Mouse (Mus musculus): ENCODE measurements around the gene Kcnb1. TPM values are rescaled to one million over a fixed set of nuclear protein-coding genes. Genes with fewer than 3 reads are reported as not detected.

Gene Kcnb1
- polyA plus RNA-seq, 1 experiment from 2014 or later: 0.07 TPM

DNA sequence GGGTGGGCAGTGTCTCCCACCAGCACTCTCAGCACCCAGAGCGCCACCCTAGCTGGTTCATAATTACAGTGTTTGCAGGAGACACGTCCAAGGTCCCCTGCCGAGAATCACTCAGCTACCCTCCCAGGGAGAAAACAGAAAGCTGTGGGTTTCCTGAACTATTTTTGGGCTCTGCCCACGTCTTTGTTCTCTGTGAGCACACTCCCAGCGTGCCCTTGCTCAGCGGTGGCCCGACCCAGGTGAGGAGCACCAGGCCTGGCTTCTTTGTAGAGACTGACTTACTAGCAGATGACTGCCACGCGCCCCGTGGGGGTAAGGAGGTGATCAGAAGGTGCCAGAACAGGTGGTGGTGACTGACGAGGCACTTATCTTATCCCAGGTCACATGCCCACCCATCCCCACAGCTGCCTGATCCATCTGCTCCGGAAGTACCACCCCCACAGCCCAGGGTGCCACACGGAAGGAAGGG lies 50.1 kb downstream of the Kcnb1 start:
- Histone ChIP-seq H3K4me3 (ENCODE audit: inconsistent target) (no peak overlapping the region), H3K27ac (no peak overlapping the region), H3K36me3 (ENCODE audit: inconsistent target) (no peaks in the 10 kb centered on the region), H3K79me2 (ENCODE audit: inconsistent target) (no peaks in the 10 kb centered on the region)
- 15% methylated on average over 13 of the region's 13 CpGs for WGBS (ENCODE audit: missing documents)

DNA sequence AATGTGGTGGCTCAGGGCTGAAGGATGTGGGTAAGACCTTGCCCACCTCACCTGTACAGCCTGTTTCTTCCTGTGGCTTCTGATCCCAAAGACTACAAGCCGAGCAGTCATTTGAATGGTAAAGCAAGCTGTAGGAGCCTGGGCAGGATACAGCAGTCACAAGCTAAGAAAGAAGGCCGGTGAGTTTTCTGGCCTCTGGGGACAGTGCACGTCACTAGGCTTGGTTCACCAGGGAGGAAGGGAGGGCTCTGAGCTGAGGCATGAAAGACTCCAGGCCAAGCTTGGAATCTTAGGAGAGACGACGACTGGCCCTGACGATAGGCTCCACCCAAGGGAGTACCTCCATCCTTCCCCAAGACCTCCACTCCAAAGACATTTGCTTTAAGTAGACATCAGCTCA lies 51.3 kb downstream of the Kcnb1 start:
- Histone ChIP-seq H3K36me3 (ENCODE audit: inconsistent target) (no peaks in the 10 kb centered on the region), H3K27ac (no peak overlapping the region), H3K4me3 (ENCODE audit: inconsistent target) (no peak overlapping the region), H3K79me2 (ENCODE audit: inconsistent target) (no peaks in the 10 kb centered on the region)
- WGBS (ENCODE audit: missing documents): 96% methylated on average over 6 of the region's 6 CpGs

DNA sequence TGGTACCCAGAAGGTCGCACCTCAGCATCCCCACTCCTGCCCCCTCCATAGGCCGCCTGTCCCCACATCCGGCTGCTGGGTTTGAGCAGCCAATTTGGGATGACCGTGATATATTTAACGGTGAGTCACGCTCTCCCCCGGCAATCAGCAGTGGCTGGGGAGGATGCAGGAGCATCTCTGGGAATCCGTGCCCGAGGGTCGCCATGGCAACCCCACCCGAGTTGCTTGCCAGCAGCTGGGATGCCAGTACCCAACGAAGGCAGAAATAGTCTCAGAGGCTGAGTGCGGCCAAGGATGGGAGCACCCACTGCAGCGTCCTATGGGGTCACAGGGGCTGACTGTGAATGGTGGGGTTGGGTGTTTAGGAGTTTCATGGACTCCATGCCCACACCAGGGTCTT lies 53.0 kb downstream of the Kcnb1 start:
- 90% methylated on average over 14 of the region's 14 CpGs for WGBS (ENCODE audit: missing documents)
- Histone ChIP-seq H3K79me2 (ENCODE audit: inconsistent target) (no peaks in the 10 kb centered on the region), H3K36me3 (ENCODE audit: inconsistent target) (no peaks in the 10 kb centered on the region), H3K27ac (no peak overlapping the region), H3K4me3 (ENCODE audit: inconsistent target) (no peak overlapping the region)

DNA sequence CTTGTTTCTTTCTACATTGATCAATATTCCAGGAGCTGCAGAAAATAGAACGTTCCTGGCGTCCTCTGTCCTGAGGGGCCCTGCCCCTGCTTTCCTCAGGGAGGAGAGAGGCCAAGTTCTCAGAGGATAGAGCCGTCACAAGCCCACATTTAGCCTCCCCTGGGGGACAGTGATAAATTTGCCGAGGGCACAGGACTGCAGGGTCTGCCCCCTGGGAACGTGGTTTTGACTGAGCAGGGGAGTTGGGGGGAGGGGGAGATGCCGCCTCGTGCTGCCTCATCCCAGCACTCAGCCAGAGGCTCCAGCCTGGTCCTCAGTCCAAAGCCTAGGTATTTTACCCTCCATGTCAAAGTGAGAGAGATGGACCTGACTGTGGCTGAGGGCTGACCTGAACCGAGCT lies 57.9 kb downstream of the Kcnb1 start:
- no peak overlapping the region for H3K27ac ChIP-seq
- no peak overlapping the region for H3K4me3 ChIP-seq (ENCODE audit: inconsistent target)
- H3K79me2 ChIP-seq (ENCODE audit: inconsistent target): no peaks in the 10 kb centered on the region
- WGBS (ENCODE audit: missing documents): 75% methylated on average over 8 of the region's 8 CpGs
- no peaks in the 10 kb centered on the region for H3K36me3 ChIP-seq (ENCODE audit: inconsistent target)

DNA sequence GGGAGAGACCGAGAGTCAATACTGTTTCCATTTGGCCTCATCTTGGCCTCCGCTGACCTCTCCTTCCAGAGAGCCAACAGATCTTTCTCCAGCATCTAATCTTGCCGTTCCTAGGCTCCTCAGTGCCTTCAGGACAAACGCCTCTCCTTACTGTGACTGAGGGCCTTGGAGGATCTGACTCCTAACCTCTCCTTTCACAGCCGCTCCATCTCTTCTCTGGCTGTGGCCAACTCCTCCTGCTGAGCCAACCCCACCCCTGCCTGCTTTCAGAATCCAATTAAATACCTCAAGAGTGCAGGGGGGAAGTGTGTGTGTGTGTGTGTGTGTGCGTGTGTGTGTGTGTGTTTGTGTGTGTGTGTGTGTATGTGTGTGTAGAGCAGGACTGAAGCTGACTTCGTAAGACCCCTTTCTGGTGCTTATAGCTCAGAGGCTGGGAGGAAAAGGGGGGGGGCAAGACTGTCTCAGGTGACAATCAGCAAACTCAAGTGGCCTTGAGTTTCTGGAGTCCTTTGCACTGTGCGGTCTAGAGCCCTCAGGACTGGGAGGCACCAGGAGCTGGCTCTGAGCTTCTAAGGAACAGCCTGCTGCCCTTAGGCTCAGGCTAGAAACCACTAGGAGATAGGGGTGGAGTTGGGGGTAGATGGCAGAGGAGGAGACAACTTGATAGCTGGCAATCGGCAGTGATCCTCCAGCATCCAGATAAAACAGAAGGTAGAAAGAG lies 59.7 kb downstream of the Kcnb1 start:
- no peaks in the 10 kb centered on the region for H3K36me3 ChIP-seq (ENCODE audit: inconsistent target)
- no peaks in the 10 kb centered on the region for H3K79me2 ChIP-seq (ENCODE audit: inconsistent target)
- no peak overlapping the region for H3K4me3 ChIP-seq (ENCODE audit: inconsistent target)
- no peak overlapping the region for H3K27ac ChIP-seq
- WGBS (ENCODE audit: missing documents): 66% methylated on average over 9 of the region's 9 CpGs

DNA sequence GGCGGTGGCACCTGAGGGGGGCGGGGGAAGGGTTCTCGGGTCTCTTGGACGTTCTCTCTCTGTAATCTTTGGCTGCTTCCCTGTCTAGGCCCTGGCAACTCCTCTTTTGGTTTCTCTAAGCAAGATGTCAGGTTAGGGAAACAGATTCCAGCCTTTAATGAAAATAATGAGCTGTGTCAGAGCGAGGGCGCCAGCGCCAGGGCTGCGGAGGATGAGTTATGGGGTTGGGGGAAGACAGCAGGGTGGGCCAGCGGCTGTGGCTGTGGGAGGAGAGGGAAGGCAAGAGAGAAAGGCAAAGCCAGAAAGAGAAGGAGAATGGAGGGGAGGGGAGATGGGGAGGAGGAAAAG lies 60.4 kb downstream of the Kcnb1 start:
- no peaks in the 10 kb centered on the region for H3K79me2 ChIP-seq (ENCODE audit: inconsistent target)
- no peaks in the 10 kb centered on the region for H3K36me3 ChIP-seq (ENCODE audit: inconsistent target)
- WGBS (ENCODE audit: missing documents): 18% methylated on average over 9 of the region's 9 CpGs
- peak overlapping the region; percentile 8; the same call in 1 of the 2 replicates for H3K4me3 ChIP-seq (ENCODE audit: inconsistent target)
- H3K27ac ChIP-seq: no peak overlapping the region

DNA sequence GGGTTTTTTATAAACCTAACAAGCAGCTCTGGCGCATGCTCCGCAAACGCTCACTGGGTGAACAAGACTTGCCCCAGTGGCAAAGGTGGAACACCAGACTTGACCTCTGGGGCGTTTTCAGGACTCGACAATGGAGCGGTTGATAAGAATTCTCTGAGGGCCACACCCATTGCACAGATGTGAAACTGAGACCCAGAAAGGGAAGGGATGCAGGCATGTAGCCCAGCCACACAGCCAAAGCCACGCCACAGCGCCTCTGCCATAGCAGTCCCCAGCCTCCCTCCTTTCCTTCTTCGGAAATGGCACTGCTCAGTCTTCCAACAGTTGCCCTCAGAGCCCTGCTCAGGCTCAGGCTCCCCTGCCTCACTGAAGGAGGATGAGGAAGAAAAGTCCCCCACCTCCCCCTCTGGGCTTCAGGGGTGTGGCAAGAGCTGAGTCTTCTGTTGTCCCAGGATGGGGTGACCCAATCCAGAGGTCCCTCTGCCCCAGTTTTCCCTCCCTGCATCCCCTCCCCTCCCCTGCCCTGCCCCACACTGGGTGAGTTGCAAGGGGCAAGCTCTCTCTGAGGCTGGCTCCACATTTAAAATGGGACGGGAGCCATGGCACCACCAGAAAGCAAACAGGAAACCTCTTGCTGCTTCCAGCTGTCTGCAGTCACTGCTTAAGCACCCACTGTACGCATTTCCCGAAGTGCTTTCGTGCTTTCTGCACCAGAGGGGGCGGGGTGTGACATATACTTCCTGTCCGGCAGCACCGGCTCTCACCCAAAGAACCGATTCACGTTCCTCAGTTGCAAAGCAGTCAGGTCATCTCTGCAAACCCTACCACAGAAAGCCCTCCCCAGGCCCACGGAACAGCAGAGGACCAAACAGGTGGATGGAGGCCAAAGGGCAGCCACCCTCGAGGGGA lies 61.0 kb downstream of the Kcnb1 start:
- H3K36me3 ChIP-seq (ENCODE audit: inconsistent target): no peaks in the 10 kb centered on the region
- H3K79me2 ChIP-seq (ENCODE audit: inconsistent target): no peaks in the 10 kb centered on the region
- no peak overlapping the region for H3K27ac ChIP-seq
- whole genome bisulfite sequencing (ENCODE audit: missing documents): 26% methylated on average over 20 of the region's 20 CpGs
- peak overlapping the region; percentile 8; the same call in 1 of the 2 replicates for H3K4me3 ChIP-seq (ENCODE audit: inconsistent target)

DNA sequence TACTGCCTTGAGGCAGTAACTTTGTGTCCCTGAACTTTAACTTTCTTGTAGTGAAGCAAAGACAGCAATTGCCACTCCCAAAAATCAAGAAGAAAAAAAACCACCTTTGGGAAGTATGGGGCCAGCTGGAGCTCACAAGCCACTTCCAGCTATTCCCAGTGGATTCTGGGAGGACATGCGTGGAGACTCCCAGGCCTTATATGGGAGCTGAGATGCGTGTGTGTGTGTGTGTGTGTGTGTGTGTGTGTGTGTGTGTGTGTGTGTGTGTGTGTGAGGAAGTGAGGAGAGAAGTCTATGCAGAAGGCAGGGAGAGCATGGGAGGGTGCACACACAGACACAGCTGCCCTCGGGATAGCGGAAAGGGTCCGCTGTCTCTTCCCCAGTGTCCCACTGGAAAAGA lies 62.6 kb downstream of the Kcnb1 start:
- no peak overlapping the region for H3K27ac ChIP-seq
- no peaks in the 10 kb centered on the region for H3K36me3 ChIP-seq (ENCODE audit: inconsistent target)
- no peak overlapping the region for H3K4me3 ChIP-seq (ENCODE audit: inconsistent target)
- WGBS (ENCODE audit: missing documents): 78% methylated on average over 5 of the region's 5 CpGs
- no peaks in the 10 kb centered on the region for H3K79me2 ChIP-seq (ENCODE audit: inconsistent target)

DNA sequence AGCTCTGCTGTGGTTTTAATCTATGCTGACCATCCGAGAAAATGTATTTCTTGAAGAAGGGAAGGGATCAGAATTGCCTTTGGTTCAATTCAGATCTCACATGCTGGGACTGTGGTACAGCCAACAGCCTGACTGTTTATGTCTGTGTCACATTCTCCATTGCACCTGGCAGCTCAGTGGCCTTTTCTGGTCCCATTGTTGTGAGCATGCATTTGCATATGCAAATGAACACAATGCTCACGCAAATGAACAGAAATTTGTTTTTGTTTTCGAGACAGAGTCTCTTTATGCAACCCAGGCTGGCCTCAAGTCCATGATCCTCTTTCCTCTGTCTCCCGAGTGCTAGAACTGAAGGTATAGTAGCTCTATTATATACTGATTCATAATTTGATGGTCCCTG lies 64.2 kb downstream of the Kcnb1 start:
- Histone ChIP-seq H3K27ac (no peak overlapping the region), H3K36me3 (ENCODE audit: inconsistent target) (no peaks in the 10 kb centered on the region), H3K4me3 (ENCODE audit: inconsistent target) (no peak overlapping the region), H3K79me2 (ENCODE audit: inconsistent target) (no peaks in the 10 kb centered on the region)
- 83% methylated on average over 4 of the region's 4 CpGs for WGBS (ENCODE audit: missing documents)

DNA sequence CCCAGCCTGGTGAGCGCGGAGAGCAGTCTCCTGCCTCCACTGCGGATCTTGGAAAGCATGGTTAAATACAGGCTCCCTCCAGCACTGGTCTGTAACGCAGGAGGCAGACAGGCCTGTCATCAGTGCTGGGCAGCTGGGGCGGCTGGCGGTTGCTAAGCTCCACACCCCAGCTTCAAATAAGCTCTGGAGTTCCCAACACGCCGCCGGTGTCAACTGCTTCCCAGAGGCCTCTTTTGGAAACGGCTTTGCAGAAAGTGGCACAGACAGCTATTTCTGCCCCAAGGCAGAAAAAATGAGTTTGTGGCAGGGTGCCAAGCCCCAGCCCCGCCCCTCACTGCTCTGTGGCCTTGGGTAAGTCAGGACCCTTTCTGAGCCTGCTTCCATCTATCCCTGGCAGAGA lies 66.0 kb downstream of the Kcnb1 start:
- 82% methylated on average over 11 of the region's 11 CpGs for WGBS (ENCODE audit: missing documents)
- Histone ChIP-seq H3K4me3 (ENCODE audit: inconsistent target) (no peak overlapping the region), H3K79me2 (ENCODE audit: inconsistent target) (no peaks in the 10 kb centered on the region), H3K27ac (no peak overlapping the region), H3K36me3 (ENCODE audit: inconsistent target) (no peaks in the 10 kb centered on the region)

DNA sequence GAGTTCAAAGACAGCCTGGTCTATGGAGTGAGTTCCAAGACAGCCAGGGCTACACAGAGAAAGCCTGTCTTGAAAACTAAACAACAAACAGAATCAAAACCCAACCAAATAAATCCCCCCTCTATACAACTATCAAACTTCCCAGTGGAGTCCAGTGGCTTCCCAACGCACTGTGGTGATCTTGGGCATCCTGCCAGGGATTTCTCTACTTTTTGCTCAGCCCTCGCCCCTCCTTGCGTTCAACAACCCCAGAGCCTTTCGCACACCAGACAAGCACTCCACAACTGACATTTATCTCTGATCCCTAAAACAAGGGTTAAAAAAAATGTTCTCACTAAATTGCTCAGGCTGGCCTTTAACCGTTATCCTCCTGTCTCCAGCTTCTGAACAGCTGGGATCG lies 67.2 kb downstream of the Kcnb1 start:
- 95% methylated on average over 6 of the region's 6 CpGs for WGBS (ENCODE audit: missing documents)

DNA sequence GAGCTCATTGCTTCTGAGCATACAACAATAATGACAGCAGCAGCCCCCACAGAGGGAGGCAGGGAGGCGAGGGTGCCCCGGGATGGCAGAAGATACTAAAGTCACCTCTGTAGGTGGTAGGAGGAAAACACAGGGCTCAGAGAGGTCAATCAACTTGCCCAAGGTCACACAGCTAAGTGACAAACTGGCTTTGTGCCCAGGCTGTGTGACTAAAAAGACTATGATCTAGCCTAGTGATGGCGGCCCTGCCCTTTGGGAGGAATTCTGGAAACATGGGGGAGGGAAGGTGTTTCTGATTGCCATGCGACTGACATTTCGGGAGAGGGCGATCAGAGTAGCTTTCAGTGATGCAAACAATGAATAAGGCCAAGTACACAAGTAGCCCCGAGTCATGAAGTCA lies 68.0 kb downstream of the Kcnb1 start:
- 90% methylated on average over 7 of the region's 7 CpGs for WGBS (ENCODE audit: missing documents)

More for the DNA sequence above, 67.2 kb downstream of the Kcnb1 start:
- H3K27ac ChIP-seq: no peak overlapping the region
- H3K79me2 ChIP-seq (ENCODE audit: inconsistent target): no peaks in the 10 kb centered on the region
- H3K4me3 ChIP-seq (ENCODE audit: inconsistent target): no peak overlapping the region
- no peaks in the 10 kb centered on the region for H3K36me3 ChIP-seq (ENCODE audit: inconsistent target)

DNA sequence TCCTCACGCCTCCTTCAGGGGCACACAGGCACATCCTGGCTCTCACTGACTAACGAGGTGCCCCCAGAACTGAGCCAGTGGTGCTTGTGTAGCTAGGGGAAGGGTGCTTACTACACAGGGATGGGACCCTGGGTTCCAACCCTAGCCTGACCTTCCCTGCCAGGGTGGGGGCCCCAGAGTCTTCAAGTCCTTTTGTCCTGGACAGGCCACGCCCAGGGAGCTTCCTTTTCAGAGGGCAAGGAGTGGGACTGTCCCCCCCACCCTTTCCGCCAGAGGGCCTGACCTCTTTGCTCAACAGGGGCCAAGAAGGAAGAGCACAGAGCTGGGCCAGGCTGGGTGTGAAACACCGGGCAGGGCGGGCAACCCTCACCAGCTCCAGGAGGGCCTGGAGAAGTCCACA lies 68.7 kb downstream of the Kcnb1 start:
- no peak overlapping the region for H3K4me3 ChIP-seq (ENCODE audit: inconsistent target)
- no peak overlapping the region for H3K27ac ChIP-seq
- no peaks in the 10 kb centered on the region for H3K36me3 ChIP-seq (ENCODE audit: inconsistent target)
- 75% methylated on average over 6 of the region's 6 CpGs for WGBS (ENCODE audit: missing documents)
- no peaks in the 10 kb centered on the region for H3K79me2 ChIP-seq (ENCODE audit: inconsistent target)

More for the DNA sequence above, 68.0 kb downstream of the Kcnb1 start:
- Histone ChIP-seq H3K36me3 (ENCODE audit: inconsistent target) (no peaks in the 10 kb centered on the region), H3K27ac (no peak overlapping the region), H3K4me3 (ENCODE audit: inconsistent target) (no peak overlapping the region), H3K79me2 (ENCODE audit: inconsistent target) (no peaks in the 10 kb centered on the region)

DNA sequence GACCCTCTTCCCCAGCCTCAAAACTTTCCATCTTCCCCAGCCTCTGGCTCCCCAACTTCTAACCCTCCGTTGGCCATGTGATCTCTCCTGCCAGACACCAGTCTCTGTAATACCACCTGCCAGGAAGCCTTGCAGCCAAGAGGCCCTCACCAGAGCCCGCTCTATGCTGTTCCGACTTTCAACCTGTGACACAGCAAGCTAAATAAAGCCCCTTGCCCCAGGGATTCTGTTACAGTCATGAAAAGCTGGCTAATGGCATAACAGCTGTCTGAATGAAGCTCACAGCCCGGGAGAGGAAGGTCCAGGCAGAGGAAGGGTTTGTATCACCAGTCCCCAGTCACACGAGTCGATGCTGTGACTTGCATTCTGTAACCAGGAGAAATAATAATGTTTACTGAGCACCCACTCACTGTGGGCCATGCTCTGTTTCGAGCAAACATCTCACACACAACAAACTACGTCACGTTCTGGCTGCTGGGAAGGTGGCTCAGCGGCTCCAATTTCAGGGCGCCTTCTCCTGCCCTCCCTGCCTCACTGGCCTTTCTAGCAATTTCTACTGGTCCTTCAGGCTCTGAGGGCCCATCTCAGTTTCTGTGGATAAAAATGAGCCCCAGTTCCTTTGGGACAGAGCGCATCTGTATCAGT lies 69.6 kb downstream of the Kcnb1 start:
- no peak overlapping the region for H3K4me3 ChIP-seq (ENCODE audit: inconsistent target)
- 86% methylated on average over 12 of the region's 12 CpGs for WGBS (ENCODE audit: missing documents)
- H3K79me2 ChIP-seq (ENCODE audit: inconsistent target): no peaks in the 10 kb centered on the region
- no peak overlapping the region for H3K27ac ChIP-seq
- H3K36me3 ChIP-seq (ENCODE audit: inconsistent target): no peaks in the 10 kb centered on the region

DNA sequence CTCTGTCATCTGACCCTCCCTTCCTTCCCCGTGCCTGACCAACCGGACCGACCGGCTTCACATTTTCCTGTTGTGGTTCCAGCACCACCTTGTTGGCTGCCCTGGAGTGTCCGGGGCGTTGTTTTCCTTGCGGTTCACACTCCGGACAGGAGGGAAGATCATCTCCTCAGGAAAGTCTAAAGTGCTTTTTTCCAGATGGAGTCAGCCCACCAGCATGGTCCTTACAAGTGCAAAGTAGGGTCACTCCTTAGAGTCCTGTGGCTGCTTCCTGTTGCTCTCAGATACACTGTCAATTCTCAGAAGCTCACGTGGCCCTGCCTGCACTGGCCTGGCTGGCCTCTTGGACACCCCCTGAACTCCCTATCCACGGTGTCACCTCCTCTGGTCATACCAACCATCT lies 71.9 kb downstream of the Kcnb1 start:
- no peak overlapping the region for H3K27ac ChIP-seq
- no peaks in the 10 kb centered on the region for H3K36me3 ChIP-seq (ENCODE audit: inconsistent target)
- WGBS (ENCODE audit: missing documents): 75% methylated on average over 10 of the region's 10 CpGs
- H3K79me2 ChIP-seq (ENCODE audit: inconsistent target): no peaks in the 10 kb centered on the region
- H3K4me3 ChIP-seq (ENCODE audit: inconsistent target): no peak overlapping the region

All from macrophage (primary cell).